Mouse (Mus musculus) stomach, postnatal 0 days (tissue): Measurements from ENCODE around the gene Arhgap18.

ENCODE experiments used
- CTCF ChIP-seq: IDR thresholded peaks from 2 replicates; pipeline ENCODE4 v1.5.1; 2016; ENCODE audit warnings: antibody characterized with exemption, low read depth, mild to moderate bottlenecking, moderate library complexity
- EP300 ChIP-seq: optimal IDR thresholded peaks from 2 replicates; pipeline ENCODE3; 2016; ENCODE audit warnings: antibody characterized with exemption

GRCm38 (mm10) chr10:26912807-26913206 is 159.6 kb downstream of the Arhgap18 start:
- TF ChIP-seq CTCF (no peak), EP300 (no peak)
